Mouse (Mus musculus): Measurements from ENCODE around the gene Tent5c.

DNA sequence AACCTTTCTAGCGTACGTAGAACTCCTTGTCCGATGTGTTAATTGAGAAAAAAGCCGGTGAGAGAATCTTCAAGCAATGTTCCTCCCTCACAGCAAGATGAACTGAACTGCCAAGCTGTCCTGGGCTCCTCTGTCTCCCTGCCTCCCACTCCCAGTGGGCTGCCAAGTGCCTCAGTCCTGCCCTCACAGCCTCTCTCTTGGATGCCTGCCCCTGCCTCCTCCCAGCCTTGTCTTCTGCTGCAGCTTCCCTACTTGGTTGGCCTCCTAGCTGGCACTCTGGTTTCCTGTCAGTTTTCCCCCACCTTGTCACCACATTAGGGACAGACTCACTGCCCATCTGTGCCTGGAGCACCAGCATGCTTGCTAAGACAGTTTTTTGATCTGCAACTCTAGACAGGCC, 86.5 kb downstream of the Tent5c start:
- TF ChIP-seq CTCF (IDR thresholded peaks at IDR 0.05; ENCODE audit: control insufficient read depth, insufficient read depth, low read length) = no peak
- no peak for TF ChIP-seq POLR2A (IDR thresholded peaks at IDR 0.05; ENCODE audit: borderline replicate concordance, control insufficient read depth, low read depth, low read length)
